Mouse (Mus musculus) left cerebral cortex, adult 2 months (tissue): ENCODE measurements around the gene Sdccag8. TPM values are rescaled to one million over a fixed set of nuclear protein-coding genes. Genes with fewer than 3 reads are reported as not detected.
A peak's percentile ranks its signal among the peaks of the same experiment; 100 is the strongest.

Source experiments
- DNase-seq, 2 experiments: peaks; one replicate each; pipeline ENCODE4 v3.0.0; 2021 to 2022; ENCODE audit warnings: low spot score in 2 of 2, mixed read lengths in 1 of 2; ENCODE audit errors: extremely low spot score in 1 of 2
- H3K27ac ChIP-seq: fragments of 200-600 bp; 2 replicates; pipeline ENCODE4 v1.8.1; 2022
- H3K4me3 ChIP-seq: fragments of 200-600 bp; 2 replicates; pipeline ENCODE4 v1.8.1; 2022
- CTCF ChIP-seq: fragments of 200-600 bp; IDR thresholded peaks from 2 replicates; pipeline ENCODE4 v1.8.1; 2022; ENCODE audit warnings: antibody characterized with exemption, mild to moderate bottlenecking, moderate library complexity
- intact Hi-C: fragments of 180-260 bp; cut with DNase I; formaldehyde crosslinking; loops from one replicate; pipeline ENCODE4 v1.15.1; 2025
- total RNA-seq, 2 experiments: library from RNA; stranded (reverse); gene quantifications; 2 replicates each; pipeline ENCODE4 v1.2.3; 2021

Gene Sdccag8
- total RNA-seq, 2 experiments from 2014 or later = 17.6 TPM

- DNase-seq = peak in 1 of 2 experiments; percentile 23
- Histone ChIP-seq H3K4me3 (no peak overlapping the region), H3K27ac (peak overlapping the region; percentile 56)
- intact Hi-C loops = loop anchor here (5.0 kb wide), 1 partner anchor 160 kb away; no protein-coding TSS in a partner anchor
- TF ChIP-seq CTCF = no peak; the same call in 1 of the 2 replicates
These were observed 213.2 kb downstream of the Sdccag8 start for GRCm38 (mm10) chr1:177027706-177028105.

DNA sequence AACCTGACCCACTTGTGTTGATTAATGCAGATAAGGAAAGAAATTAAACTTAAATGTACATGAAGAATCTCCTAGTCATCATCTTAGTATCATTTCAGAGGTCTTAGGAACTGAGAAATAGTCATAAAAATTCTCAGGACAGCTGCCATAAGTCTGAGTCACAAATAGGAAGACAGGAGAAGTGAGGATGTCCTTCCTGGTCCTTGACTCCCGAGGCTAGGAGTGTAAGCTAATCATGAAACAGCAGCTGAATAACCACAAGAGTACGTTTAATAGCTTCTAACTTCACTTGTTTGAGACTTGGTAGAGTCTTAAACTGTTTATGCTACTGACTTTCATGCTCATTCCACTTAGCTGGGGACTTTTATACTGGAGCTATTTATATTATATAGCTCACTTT, 214.6 kb downstream of the Sdccag8 start:
- no peak overlapping the region for H3K4me3 ChIP-seq
- no peak for DNase-seq
- peak overlapping the region; percentile 48; the same call in 1 of the 2 replicates for H3K27ac ChIP-seq
- intact Hi-C loops = loop anchor here (5.0 kb wide), 1 partner anchor 158 kb away; no protein-coding TSS in a partner anchor
- TF ChIP-seq CTCF = no peak

DNA sequence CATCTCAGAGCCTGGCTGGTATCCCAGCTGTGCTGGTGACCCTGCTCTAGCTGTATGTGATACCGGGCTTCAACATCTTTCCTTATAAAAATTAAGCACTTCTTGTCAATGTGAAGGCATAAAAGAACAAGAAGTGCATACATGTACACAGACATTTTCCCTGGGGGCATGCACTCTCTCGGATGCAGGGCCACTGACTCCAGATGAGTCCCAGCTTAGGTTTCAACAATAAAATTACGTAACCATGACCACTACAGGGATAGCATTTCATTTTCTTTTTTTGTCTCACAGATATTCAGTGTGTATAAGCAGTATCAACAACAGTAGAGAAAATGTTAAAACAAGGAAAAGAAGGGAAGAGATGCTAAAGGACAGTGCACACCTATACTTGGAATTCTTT, 216.2 kb downstream of the Sdccag8 start:
- no peak for TF ChIP-seq CTCF

DNA sequence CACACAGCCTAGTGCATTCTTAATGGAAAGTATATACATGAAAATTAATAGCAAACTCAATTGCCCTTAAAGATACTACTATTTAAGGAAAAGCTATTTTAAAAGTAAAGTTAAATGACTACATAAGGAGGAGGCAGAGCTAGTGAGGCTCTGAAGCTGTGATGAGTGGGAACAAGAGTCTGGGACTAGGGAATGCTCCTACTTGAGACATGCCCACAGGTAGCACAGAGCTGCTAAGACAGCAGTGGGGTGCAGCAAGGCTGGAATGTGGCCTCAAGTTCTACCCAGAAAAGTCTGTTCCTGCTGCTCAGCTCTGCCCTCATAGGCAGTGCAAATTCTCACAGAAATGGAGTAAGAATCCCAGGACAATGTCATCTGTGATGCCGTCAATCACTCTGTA, 216.7 kb downstream of the Sdccag8 start:
- TF ChIP-seq CTCF = no peak
- Histone ChIP-seq H3K4me3 (no peak overlapping the region), H3K27ac (peak overlapping the region; percentile 33; the same call in 1 of the 2 replicates)
- intact Hi-C loops = loop anchor here (10.0 kb wide), 1 partner anchor 414 kb away; the partner anchor contains the start of gene Zbtb18
- DNase-seq = no peak

More for the DNA sequence above, 216.2 kb downstream of the Sdccag8 start:
- intact Hi-C loops = loop anchor here (10.0 kb wide), 1 partner anchor 414 kb away; the partner anchor contains the start of gene Zbtb18
- DNase-seq = no peak
- no peak overlapping the region for H3K4me3 ChIP-seq
- H3K27ac ChIP-seq = peak overlapping the region; percentile 33

GRCm38 (mm10) chr1:177032233-177032632, 217.8 kb downstream of the Sdccag8 start:
- TF ChIP-seq CTCF = no peak
- intact Hi-C loops = loop anchor here (10.0 kb wide), 1 partner anchor 413 kb away; the partner anchor contains the start of gene Zbtb18
- Histone ChIP-seq H3K4me3 (no peak overlapping the region), H3K27ac (no peak overlapping the region)
- no peak for DNase-seq

GRCm38 (mm10) chr1:177035460-177035859, 221.0 kb downstream of the Sdccag8 start:
- TF ChIP-seq CTCF = no peak
- intact Hi-C loops = loop anchor here (2.0 to 10.0 kb wide), 2 partner anchors 55 to 409 kb away; partner anchors contain the start of gene Zbtb18
- H3K27ac ChIP-seq = peak overlapping the region; percentile 34; the same call in 1 of the 2 replicates
- H3K4me3 ChIP-seq = no peak overlapping the region
- no peak for DNase-seq

DNA sequence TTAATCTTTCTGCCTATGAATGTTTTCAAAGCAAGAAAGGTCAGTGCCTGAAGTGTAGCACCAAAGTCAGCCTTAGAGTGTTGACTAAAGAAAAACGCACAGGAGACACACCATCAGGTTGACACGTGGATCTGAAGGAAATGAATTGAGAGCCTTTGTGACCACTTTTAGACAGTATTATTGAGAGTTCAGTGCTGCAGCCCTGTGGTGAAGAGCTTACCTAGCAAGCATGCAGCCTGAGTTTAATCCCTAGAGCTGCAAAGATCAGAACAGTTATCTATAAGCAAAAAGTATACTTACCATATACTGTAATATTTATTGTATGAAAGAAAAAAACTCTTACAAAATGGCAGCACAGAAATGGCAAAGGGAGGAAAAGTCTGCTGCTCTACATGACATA, 223.9 kb downstream of the Sdccag8 start:
- no peak for DNase-seq
- intact Hi-C loops = loop anchor here (10.0 kb wide), 1 partner anchor 406 kb away; the partner anchor contains the start of gene Zbtb18
- no peak overlapping the region for H3K4me3 ChIP-seq
- peak; percentile 21; the same call in 1 of the 2 replicates for TF ChIP-seq CTCF
- no peak overlapping the region for H3K27ac ChIP-seq

DNA sequence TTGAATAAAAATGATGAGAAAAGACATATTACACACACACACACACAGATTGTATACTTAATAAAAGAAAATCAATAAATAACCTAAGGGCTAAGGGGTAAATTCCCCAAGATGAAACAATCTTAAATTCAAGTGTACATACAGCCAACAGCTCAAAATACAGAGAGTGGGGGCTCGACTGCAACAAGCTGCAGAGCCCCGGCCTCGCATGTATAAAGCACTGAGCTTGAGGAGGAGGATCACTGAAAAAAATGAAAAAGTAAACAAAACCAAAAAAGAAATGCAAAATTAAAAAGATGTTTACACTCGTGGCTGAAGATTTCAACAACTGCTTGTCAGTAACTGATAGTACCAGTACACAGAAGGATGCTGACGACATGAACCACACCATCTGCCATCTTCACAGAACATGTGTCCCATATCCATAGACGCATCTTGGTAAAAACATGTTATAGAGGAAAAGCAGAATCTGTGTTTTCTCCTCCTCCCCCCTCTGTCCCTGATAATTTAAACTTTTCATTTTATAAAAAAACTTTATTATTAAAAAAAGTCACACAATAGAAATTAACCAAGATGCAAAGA, 224.7 kb downstream of the Sdccag8 start:
- DNase-seq = no peak
- Histone ChIP-seq H3K4me3 (no peak overlapping the region), H3K27ac (no peak overlapping the region)
- intact Hi-C loops = loop anchor here (10.0 kb wide), 1 partner anchor 406 kb away; the partner anchor contains the start of gene Zbtb18
- no peak for TF ChIP-seq CTCF

DNA sequence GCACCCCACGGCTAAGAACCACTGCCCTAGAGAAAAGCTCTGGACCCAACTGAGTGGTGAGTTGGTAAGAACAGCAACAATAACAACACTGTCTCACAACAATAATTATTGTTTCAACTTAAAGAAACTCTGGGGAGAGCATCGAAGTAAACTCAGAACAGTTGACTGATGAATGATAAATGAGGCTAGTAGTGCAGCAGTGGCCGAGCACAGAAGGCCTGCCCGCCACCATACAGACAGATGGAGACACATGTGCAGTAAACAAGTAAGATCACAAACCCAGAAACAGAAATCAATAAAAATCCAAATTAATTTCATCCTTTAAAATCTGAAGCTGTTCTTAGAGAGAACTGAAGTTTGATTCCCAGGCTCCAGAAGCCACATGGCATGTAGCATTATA, 225.6 kb downstream of the Sdccag8 start:
- no peak for TF ChIP-seq CTCF
- Histone ChIP-seq H3K4me3 (no peak overlapping the region), H3K27ac (no peak overlapping the region; the same call in 1 of the 2 replicates)
- intact Hi-C loops = no loop called here
- no peak for DNase-seq

GRCm38 (mm10) chr1:177045885-177046284, 231.4 kb downstream of the Sdccag8 start:
- no peak for DNase-seq
- Histone ChIP-seq H3K4me3 (no peak overlapping the region), H3K27ac (no peak overlapping the region)
- no peak for TF ChIP-seq CTCF
- intact Hi-C loops = no loop called here

DNA sequence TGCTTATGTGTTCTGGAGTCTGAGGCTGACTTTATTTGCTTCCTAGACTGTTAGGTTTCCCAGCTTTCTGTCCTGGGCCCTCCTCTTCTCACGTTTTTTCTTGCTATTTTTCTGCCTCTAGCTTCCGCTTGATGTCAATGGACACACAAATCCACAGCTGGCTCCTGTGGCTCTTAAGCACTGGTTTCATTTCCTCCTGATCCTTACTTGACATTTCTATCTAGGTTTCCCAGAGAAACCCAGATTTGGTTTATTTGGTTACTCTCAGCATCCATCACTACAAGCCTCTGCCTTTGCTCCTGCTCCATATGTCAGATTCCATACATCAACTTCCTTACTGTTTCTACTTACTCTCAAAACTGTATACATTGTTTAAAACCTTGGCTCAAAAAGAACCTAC, 232.5 kb downstream of the Sdccag8 start:
- DNase-seq = no peak
- TF ChIP-seq CTCF = no peak
- intact Hi-C loops = no loop called here
- H3K4me3 ChIP-seq = no peak overlapping the region
- no peak overlapping the region; the same call in 1 of the 2 replicates for H3K27ac ChIP-seq

DNA sequence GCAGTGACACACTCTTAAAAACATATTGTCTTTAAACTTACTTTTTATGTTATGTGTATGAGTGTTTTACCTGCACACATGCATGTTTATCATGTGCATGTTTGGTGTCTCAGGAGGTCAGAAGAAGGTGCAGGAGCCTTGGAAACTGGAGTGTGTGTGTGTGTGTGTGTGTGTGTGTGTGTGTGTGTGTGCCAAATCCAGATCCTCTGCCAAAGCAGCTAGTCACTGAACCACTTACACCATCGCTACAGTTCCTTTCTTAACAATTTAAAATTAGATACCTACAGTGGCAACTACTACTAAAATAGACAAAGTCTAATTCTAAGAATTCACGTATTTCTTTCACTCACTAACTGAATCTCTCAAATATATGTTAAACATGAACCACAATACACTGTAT, 234.3 kb downstream of the Sdccag8 start:
- intact Hi-C loops = no loop called here
- no peak for DNase-seq
- H3K4me3 ChIP-seq = no peak overlapping the region
- no peak for TF ChIP-seq CTCF
- peak overlapping the region; percentile 24; the same call in 1 of the 2 replicates for H3K27ac ChIP-seq
